Mouse (Mus musculus) hindbrain, embryonic 14.5 days (tissue): ENCODE measurements around the gene Cct2. TPM values are rescaled to one million over a fixed set of nuclear protein-coding genes. Genes with fewer than 3 reads are reported as not detected.

Source experiments
- ATAC-seq: fragments of 200-750 bp; cut with Nextera tagmentation; 2 replicates; pipeline ENCODE4 v1.8.0; 2017; ENCODE audit warnings: moderate number of reproducible peaks, mild to moderate bottlenecking, moderate TSS enrichment, moderate library complexity; ENCODE audit not compliant: low FRiP score
- DNase-seq: peaks from one replicate; pipeline ENCODE4 v3.0.0-alpha.2; 2015; ENCODE audit warnings: low spot score
- H3K27ac ChIP-seq: fragments of 300-500 bp; sonication (generic); 2 replicates; pipeline ENCODE4 v1.5.1; 2014; ENCODE audit warnings: mild to moderate bottlenecking, moderate library complexity
- H3K27me3 ChIP-seq: fragments of 300-500 bp; sonication (generic); 2 replicates; pipeline ENCODE4 v1.6.1; 2014; ENCODE audit warnings: mild to moderate bottlenecking, low read length, mixed read lengths; ENCODE audit not compliant: control insufficient read depth, insufficient read depth
- H3K36me3 ChIP-seq: fragments of 300-500 bp; sonication (generic); replicated peaks from 2 replicates; pipeline ENCODE4 v1.6.1; 2014; ENCODE audit not compliant: control insufficient read depth, insufficient read depth
- H3K4me1 ChIP-seq: fragments of 300-500 bp; sonication (generic); replicated peaks from 2 replicates; pipeline ENCODE4 v1.6.1; 2014; ENCODE audit warnings: antibody characterized with exemption, low read length, mixed read lengths; ENCODE audit not compliant: control insufficient read depth, insufficient read depth
- H3K4me2 ChIP-seq: fragments of 300-500 bp; sonication (generic); replicated peaks from 2 replicates; pipeline ENCODE4 v1.6.1; 2014; ENCODE audit warnings: mild to moderate bottlenecking, moderate library complexity
- H3K4me3 ChIP-seq: fragments of 300-500 bp; sonication (generic); replicated peaks from 2 replicates; pipeline ENCODE4 v1.5.1; 2014; ENCODE audit warnings: mild to moderate bottlenecking, low read length
- H3K9ac ChIP-seq: fragments of 300-500 bp; sonication (generic); 2 replicates; pipeline ENCODE4 v1.6.1; 2014
- H3K9me3 ChIP-seq: fragments of 300-500 bp; sonication (generic); 2 replicates; pipeline ENCODE4 v1.6.1; 2016; ENCODE audit warnings: low read length; ENCODE audit not compliant: control insufficient read depth
- WGBS: fragments of 180-500 bp; shearing (Covaris S2); extraction: QIAGEN DNeasy Blood & Tissue Kit; methylation state at CpG from one replicate; pipeline ENCODE4 v1.1.7; 2014; 5-methylcytosine and 5-hydroxymethylcytosine counted together
- polyA plus RNA-seq: library from polyadenylated mRNA; unstranded; fragments of >200 nt; fragmentation: Nextera tagmentation; extraction: Ambion mirVana; gene quantifications from 2 replicates; pipeline ENCODE4 v1.2.1, GENCODE M21; 2014

Gene Cct2
- polyA plus RNA-seq, 1 experiment from 2014 or later = 281 TPM

DNA sequence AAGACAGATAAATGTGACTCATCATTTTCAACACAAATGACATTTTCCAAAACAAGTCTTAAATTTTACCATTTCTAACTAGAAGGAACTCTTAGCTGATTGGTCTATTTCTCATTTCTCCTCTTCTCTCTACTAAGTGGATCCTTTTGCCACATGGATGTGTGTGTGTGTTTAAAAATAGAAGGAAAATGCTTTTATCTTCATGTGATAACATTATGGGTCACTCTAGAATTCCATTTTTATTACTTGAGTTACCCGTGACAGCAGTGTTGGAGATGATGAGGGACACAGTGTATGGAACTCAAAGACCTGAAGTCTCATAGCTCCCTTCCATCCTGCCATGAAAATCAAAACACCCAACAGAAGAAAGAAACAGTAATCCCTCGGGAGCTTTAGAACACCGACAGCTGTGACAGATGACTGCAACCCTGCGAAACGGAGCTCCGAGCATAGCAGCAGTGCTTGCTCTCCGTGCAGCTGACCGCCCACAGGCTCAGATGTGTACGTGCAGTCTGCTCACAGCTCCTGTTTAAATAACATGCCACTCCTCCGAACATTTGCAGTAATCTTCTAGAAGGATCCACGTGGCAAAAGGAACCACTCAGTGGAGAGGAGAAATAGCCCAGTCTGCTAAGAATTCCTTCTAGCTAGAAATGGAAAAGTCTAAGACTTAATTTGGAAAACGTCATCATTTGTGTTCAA lies 49.8 kb downstream of the Cct2 start:
- WGBS = 17% methylated on average over 12 of the region's 12 CpGs
- peaks cover 4% of the 10 kb centered on the region; the same call in 1 of the 2 replicates for H3K4me1 ChIP-seq
- H3K9me3 ChIP-seq = no peaks in the 10 kb centered on the region
- 0 out of 2 replicates have a peak overlapping the region, but pooled peaks have one; percentile 2 for H3K4me3 ChIP-seq
- no peaks in the 10 kb centered on the region for H3K36me3 ChIP-seq
- DNase-seq (peak; percentile 52), ATAC-seq (peak; percentile 73)
- no peaks in the 10 kb centered on the region for H3K27me3 ChIP-seq
- H3K4me2 ChIP-seq = peak overlapping the region; percentile 41
- no peak overlapping the region; the same call in 1 of the 2 replicates for H3K27ac ChIP-seq
- H3K9ac ChIP-seq = peak overlapping the region; percentile 24; the same call in 1 of the 2 replicates

GRCm38 (mm10) chr10:117011047-117011446 lies 52.6 kb downstream of the Cct2 start:
- ATAC-seq = no peak
- WGBS = 40% methylated on average over 8 of the region's 8 CpGs
- no peak for DNase-seq

GRCm38 (mm10) chr10:117009691-117010090 lies 53.9 kb downstream of the Cct2 start:
- no peaks in the 10 kb centered on the region for H3K36me3 ChIP-seq
- no peak for ATAC-seq
- peaks cover 4% of the 10 kb centered on the region; the same call in 1 of the 2 replicates for H3K4me1 ChIP-seq
- WGBS = 93% methylated on average over 6 of the region's 6 CpGs
- no peaks in the 10 kb centered on the region for H3K9me3 ChIP-seq
- H3K4me3 ChIP-seq = no peak overlapping the region
- no peak overlapping the region for H3K27ac ChIP-seq
- H3K4me2 ChIP-seq = no peak overlapping the region
- no peak overlapping the region for H3K9ac ChIP-seq
- DNase-seq = no peak
- H3K27me3 ChIP-seq = no peaks in the 10 kb centered on the region

More at GRCm38 (mm10) chr10:117011047-117011446, 52.6 kb downstream of the Cct2 start:
- Histone ChIP-seq H3K4me1 (peaks cover 4% of the 10 kb centered on the region; the same call in 1 of the 2 replicates), H3K4me2 (no peak overlapping the region), H3K27ac (no peak overlapping the region), H3K4me3 (no peak overlapping the region), H3K27me3 (no peaks in the 10 kb centered on the region), H3K36me3 (no peaks in the 10 kb centered on the region), H3K9me3 (no peaks in the 10 kb centered on the region), H3K9ac (no peak overlapping the region)

DNA sequence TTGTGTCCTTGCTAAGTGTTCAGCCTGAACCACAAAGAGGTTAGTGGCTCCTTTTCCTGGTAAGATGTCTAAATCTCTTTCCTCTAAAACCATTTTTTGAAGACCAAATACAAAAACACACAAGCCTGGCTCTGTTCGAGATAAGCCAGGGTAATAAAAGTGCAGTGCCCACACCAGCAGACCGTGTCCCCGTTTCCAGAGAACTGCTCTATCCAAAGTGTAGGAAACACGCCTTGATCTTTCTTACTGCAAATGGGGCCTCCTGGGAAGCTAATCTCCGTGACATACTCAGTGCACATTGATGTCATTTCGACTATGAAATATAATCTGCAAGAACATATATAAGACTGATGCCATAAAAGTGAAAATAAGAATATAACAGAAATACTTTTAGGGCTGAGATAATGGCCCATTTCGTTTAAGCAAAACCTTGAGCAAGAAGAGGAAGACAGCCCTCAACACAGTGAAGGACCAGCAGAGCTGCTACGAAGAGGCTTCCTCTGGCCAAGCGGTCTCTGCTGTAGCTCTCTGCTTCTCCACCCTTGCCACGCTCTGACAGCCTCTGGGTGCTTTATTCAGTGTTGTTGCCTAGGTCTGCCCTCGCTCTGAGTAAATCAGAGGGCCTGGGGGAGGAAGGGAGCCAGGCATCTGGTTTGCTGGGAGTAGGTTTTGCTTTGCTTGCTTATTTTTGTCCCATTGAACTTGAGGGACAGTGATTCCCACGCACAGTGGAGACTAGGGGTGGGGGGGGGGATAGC lies 57.7 kb downstream of the Cct2 start:
- Histone ChIP-seq H3K27ac (no peak overlapping the region), H3K4me2 (no peak overlapping the region), H3K4me1 (no peaks in the 10 kb centered on the region), H3K36me3 (no peaks in the 10 kb centered on the region), H3K9me3 (no peaks in the 10 kb centered on the region), H3K4me3 (no peak overlapping the region), H3K27me3 (no peaks in the 10 kb centered on the region), H3K9ac (no peak overlapping the region)
- 71% methylated on average over 12 of the region's 12 CpGs for WGBS
- ATAC-seq = no peak
- no peak for DNase-seq

- DNase-seq (no peak), ATAC-seq (no peak)
- Histone ChIP-seq H3K36me3 (no peaks in the 10 kb centered on the region), H3K27ac (peak overlapping the region; percentile 26; the same call in 1 of the 2 replicates), H3K9me3 (no peaks in the 10 kb centered on the region), H3K9ac (no peak overlapping the region), H3K4me2 (no peak overlapping the region), H3K27me3 (no peaks in the 10 kb centered on the region), H3K4me3 (no peak overlapping the region), H3K4me1 (no peaks in the 10 kb centered on the region)
- WGBS = 54% methylated on average over 5 of the region's 5 CpGs
These were observed 58.9 kb downstream of the Cct2 start for GRCm38 (mm10) chr10:117004695-117005094.

Other genes starting within 250 kb of the Cct2 start
- gene Myrfl, start 166.9 kb downstream of the Cct2 start, polyA plus RNA-seq = 0.08 TPM in 1 of 2 replicates, not detected in the other
- gene Rab3ip, start 113.0 kb downstream of the Cct2 start, polyA plus RNA-seq = 44.8 and 48.0 TPM in 2 replicates
- not detected in 2 replicates for gene Gm10271, start 91.2 kb downstream of the Cct2 start, polyA plus RNA-seq
- gene Best3, start 77.5 kb downstream of the Cct2 start, polyA plus RNA-seq = 0.09 and 0.26 TPM in 2 replicates
- gene Lrrc10, start 18.5 kb downstream of the Cct2 start, polyA plus RNA-seq = not detected in 2 replicates
- 27.0 and 32.2 TPM in 2 replicates for gene Frs2, start 84.7 kb upstream of the Cct2 start, polyA plus RNA-seq
- 111 and 113 TPM in 2 replicates for gene Yeats4, start 160.7 kb upstream of the Cct2 start, polyA plus RNA-seq
- not detected in 2 replicates for gene 9530003J23Rik, start 174.9 kb upstream of the Cct2 start, polyA plus RNA-seq
- gene Lyz2, start 218.5 kb upstream of the Cct2 start, polyA plus RNA-seq = 30.1 and 32.5 TPM in 2 replicates
- gene Lyz1, start 229.1 kb upstream of the Cct2 start, polyA plus RNA-seq = not detected in 2 replicates